Mouse (Mus musculus) kidney, embryonic 14.5 days (tissue): ENCODE measurements at regions not wholly inside any gene's neighbourhood (a gene's known extent, or its start where the extent isn't known, plus 50 kb on each side); places are given as distances from the start of the nearest gene placed in this dataset.

Source experiments
- ATAC-seq: fragments of 200-750 bp; cut with Nextera tagmentation; 2 replicates; pipeline ENCODE4 v1.8.0; 2017; ENCODE audit warnings: moderate number of reproducible peaks, mild to moderate bottlenecking, moderate TSS enrichment, moderate library complexity; ENCODE audit not compliant: low FRiP score, low TSS enrichment
- H3K27ac ChIP-seq: fragments of 300-500 bp; sonication (generic); 2 replicates; pipeline ENCODE4 v1.5.1; 2014; ENCODE audit warnings: low read depth, mild to moderate bottlenecking, low read length, moderate library complexity, mixed read lengths
- H3K27me3 ChIP-seq: fragments of 300-500 bp; sonication (generic); 2 replicates; pipeline ENCODE4 v1.6.1; 2014; ENCODE audit warnings: mild to moderate bottlenecking, low read length; ENCODE audit not compliant: control insufficient read depth, insufficient read depth
- H3K36me3 ChIP-seq: fragments of 300-500 bp; sonication (generic); 2 replicates; pipeline ENCODE4 v1.6.1; 2014; ENCODE audit warnings: low read length, mixed read lengths; ENCODE audit not compliant: control insufficient read depth, insufficient read depth
- H3K4me1 ChIP-seq: fragments of 300-500 bp; sonication (generic); 2 replicates; pipeline ENCODE4 v1.6.1; 2014; ENCODE audit warnings: low read length, mixed read lengths; ENCODE audit not compliant: control insufficient read depth, insufficient read depth
- H3K4me2 ChIP-seq: fragments of 300-500 bp; sonication (generic); replicated peaks from 2 replicates; pipeline ENCODE4 v1.6.1; 2014; ENCODE audit warnings: low read depth, mild to moderate bottlenecking, low read length
- H3K4me3 ChIP-seq: fragments of 300-500 bp; sonication (generic); 2 replicates; pipeline ENCODE4 v1.5.1; 2014; ENCODE audit warnings: mild to moderate bottlenecking, low read length
- H3K9ac ChIP-seq: fragments of 300-500 bp; sonication (generic); 2 replicates; pipeline ENCODE4 v1.6.1; 2014; ENCODE audit warnings: low read depth, mild to moderate bottlenecking, low read length, moderate library complexity
- H3K9me3 ChIP-seq: fragments of 300-500 bp; sonication (generic); 2 replicates; pipeline ENCODE4 v1.6.1; 2016; ENCODE audit warnings: low read length; ENCODE audit not compliant: control insufficient read depth
- WGBS: fragments of 180-500 bp; shearing (Covaris S2); extraction: QIAGEN DNeasy Blood & Tissue Kit; methylation state at CpG from one replicate; pipeline ENCODE4 v1.1.7; 2014; 5-methylcytosine and 5-hydroxymethylcytosine counted together

DNA sequence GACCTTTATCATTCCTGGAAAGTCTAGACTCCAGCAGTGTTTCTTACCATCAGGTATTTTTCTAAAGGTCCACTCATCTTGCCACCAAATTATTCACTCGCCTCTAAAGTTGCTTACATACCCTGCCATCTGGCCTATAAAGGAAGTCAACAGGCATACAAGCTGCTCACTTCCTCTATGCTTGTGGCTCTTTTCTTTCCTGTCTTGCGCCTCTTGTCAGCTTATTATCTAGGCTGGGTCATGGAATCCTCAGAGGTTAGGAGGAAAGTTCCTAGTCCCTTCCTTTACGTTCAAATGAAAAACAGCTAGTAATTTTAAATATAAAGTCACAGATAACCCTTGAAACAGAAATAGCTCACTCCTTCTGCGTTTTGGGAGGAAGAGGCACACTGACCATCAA is 97.9 kb downstream of the Lipi start:
- Histone ChIP-seq H3K27me3 (no peaks in the 10 kb centered on the region), H3K4me3 (no peak overlapping the region), H3K4me1 (no peaks in the 10 kb centered on the region), H3K4me2 (no peak overlapping the region), H3K36me3 (no peaks in the 10 kb centered on the region), H3K27ac (no peak overlapping the region), H3K9ac (no peak overlapping the region), H3K9me3 (no peaks in the 10 kb centered on the region; the same call in 1 of the 2 replicates)
- ATAC-seq = no peak
- 76% methylated on average over 4 of the region's 4 CpGs for WGBS

GRCm38 (mm10) chr16:75483878-75484277 is 102.0 kb downstream of the Lipi start:
- Histone ChIP-seq H3K4me3 (no peak overlapping the region), H3K9ac (no peak overlapping the region), H3K4me2 (no peak overlapping the region), H3K27me3 (no peaks in the 10 kb centered on the region), H3K27ac (no peak overlapping the region), H3K4me1 (no peaks in the 10 kb centered on the region), H3K36me3 (no peaks in the 10 kb centered on the region), H3K9me3 (no peaks in the 10 kb centered on the region)
- 93% methylated on average over 5 of the region's 5 CpGs for WGBS
- no peak for ATAC-seq

- H3K36me3 ChIP-seq = no peaks in the 10 kb centered on the region
- no peak overlapping the region for H3K27ac ChIP-seq
- no peak overlapping the region for H3K9ac ChIP-seq
- no peak overlapping the region for H3K4me2 ChIP-seq
- H3K4me1 ChIP-seq = no peaks in the 10 kb centered on the region
- no peak for ATAC-seq
- WGBS = 85% methylated on average over 6 of the region's 6 CpGs
- H3K27me3 ChIP-seq = no peaks in the 10 kb centered on the region
- no peaks in the 10 kb centered on the region for H3K9me3 ChIP-seq
- no peak overlapping the region for H3K4me3 ChIP-seq
These were observed 120.4 kb downstream of the Lipi start for GRCm38 (mm10) chr16:75465420-75465975.

GRCm38 (mm10) chr16:75462136-75462535 is 123.7 kb downstream of the Lipi start:
- H3K4me1 ChIP-seq = no peaks in the 10 kb centered on the region
- H3K36me3 ChIP-seq = no peaks in the 10 kb centered on the region
- ATAC-seq = no peak
- H3K4me3 ChIP-seq = no peak overlapping the region
- no peaks in the 10 kb centered on the region for H3K27me3 ChIP-seq
- H3K4me2 ChIP-seq = no peak overlapping the region
- 79% methylated on average over 3 of the region's 3 CpGs for WGBS
- no peaks in the 10 kb centered on the region for H3K9me3 ChIP-seq
- no peak overlapping the region for H3K9ac ChIP-seq
- no peak overlapping the region for H3K27ac ChIP-seq

- Histone ChIP-seq H3K9me3 (no peaks in the 10 kb centered on the region), H3K4me2 (no peak overlapping the region; the same call in 1 of the 2 replicates), H3K27ac (no peak overlapping the region), H3K36me3 (no peaks in the 10 kb centered on the region), H3K4me3 (no peak overlapping the region), H3K27me3 (no peaks in the 10 kb centered on the region), H3K9ac (no peak overlapping the region), H3K4me1 (no peaks in the 10 kb centered on the region)
- peak; percentile 66; the same call in 1 of the 2 replicates for ATAC-seq
- 4% methylated on average over 14 of the region's 14 CpGs for WGBS
These were observed 138.9 kb downstream of the Lipi start for GRCm38 (mm10) chr16:75446901-75447514.

- no peak for ATAC-seq
- no peak overlapping the region for H3K4me3 ChIP-seq
- WGBS = 90% methylated on average over 3 of the region's 3 CpGs
- H3K4me2 ChIP-seq = no peak overlapping the region
- H3K9me3 ChIP-seq = no peaks in the 10 kb centered on the region
- H3K4me1 ChIP-seq = no peaks in the 10 kb centered on the region
- H3K36me3 ChIP-seq = no peaks in the 10 kb centered on the region
- H3K9ac ChIP-seq = no peak overlapping the region
- H3K27ac ChIP-seq = no peak overlapping the region
- H3K27me3 ChIP-seq = no peaks in the 10 kb centered on the region
These were observed 146.6 kb downstream of the Lipi start for GRCm38 (mm10) chr16:75439296-75439695.

- no peaks in the 10 kb centered on the region for H3K4me1 ChIP-seq
- H3K4me2 ChIP-seq = no peak overlapping the region
- no peaks in the 10 kb centered on the region for H3K9me3 ChIP-seq
- ATAC-seq = no peak
- H3K4me3 ChIP-seq = no peak overlapping the region
- H3K27me3 ChIP-seq = no peaks in the 10 kb centered on the region
- no peak overlapping the region for H3K9ac ChIP-seq
- no peak overlapping the region for H3K27ac ChIP-seq
- WGBS = 39% methylated on average over 6 of the region's 6 CpGs
- no peaks in the 10 kb centered on the region for H3K36me3 ChIP-seq
These were observed 152.6 kb downstream of the Lipi start for GRCm38 (mm10) chr16:75433227-75433626.

DNA sequence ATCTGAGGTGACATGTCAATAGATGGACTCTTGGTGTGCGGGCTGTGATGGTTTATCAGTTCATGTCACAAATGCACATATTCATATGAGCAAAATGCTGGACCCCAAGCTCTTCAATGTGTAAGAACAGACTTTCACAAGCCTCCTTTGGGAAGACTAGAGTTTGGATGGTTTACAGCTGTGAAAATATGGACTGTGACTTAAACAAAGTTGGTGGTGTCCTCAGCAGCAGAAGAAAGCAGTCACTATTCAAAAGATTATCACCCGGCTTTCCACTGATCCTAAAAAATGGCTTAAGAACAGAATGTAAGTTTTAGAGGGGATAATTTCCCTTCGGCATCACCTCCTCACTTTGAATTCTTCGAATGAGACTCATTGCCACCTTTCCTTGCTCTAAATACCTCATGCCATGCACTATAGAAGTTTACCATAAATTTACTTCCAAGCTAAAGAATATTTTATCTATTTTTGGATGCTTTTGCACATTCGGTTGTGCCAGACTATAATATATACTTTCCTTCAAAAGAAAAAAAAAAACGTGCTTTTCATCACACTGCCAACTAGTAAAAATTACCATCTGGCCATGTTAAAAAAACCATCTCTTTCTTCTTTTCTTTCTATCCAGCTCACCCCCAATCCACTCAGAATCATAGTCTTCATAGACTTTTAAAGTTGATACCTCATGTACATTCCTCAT is 201.2 kb downstream of the Lipi start:
- H3K27me3 ChIP-seq = no peaks in the 10 kb centered on the region
- no peaks in the 10 kb centered on the region for H3K9me3 ChIP-seq
- H3K36me3 ChIP-seq = no peaks in the 10 kb centered on the region
- 84% methylated on average over 6 of the region's 6 CpGs for WGBS
- H3K9ac ChIP-seq = no peak overlapping the region
- H3K4me2 ChIP-seq = no peak overlapping the region
- H3K27ac ChIP-seq = no peak overlapping the region
- H3K4me1 ChIP-seq = no peaks in the 10 kb centered on the region
- no peak for ATAC-seq
- no peak overlapping the region for H3K4me3 ChIP-seq

DNA sequence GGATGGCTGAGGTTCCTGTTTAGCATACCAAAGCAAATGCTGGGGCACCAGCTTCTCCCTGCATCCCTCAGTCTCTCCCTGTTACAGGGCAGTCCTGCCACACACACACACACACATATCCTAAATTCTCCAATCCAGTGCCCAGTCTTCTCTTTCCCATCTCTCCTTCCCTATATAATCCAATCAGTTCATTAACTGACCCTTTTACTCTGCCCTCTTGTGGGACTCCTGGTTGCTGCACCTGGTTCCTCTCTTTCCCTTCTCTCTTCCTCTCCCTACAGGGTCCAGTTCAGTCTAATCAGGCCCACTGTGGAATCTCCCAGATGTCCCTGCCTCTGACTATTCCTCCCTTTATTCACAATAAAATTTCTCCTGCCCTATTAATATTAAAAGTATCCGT is 204.7 kb downstream of the Lipi start:
- WGBS = 53% methylated on average over 1 of the region's 1 CpGs
- Histone ChIP-seq H3K9ac (no peak overlapping the region), H3K4me3 (no peak overlapping the region), H3K4me1 (no peaks in the 10 kb centered on the region), H3K27ac (no peak overlapping the region), H3K36me3 (no peaks in the 10 kb centered on the region), H3K27me3 (no peaks in the 10 kb centered on the region), H3K4me2 (no peak overlapping the region), H3K9me3 (no peaks in the 10 kb centered on the region)
- ATAC-seq = no peak
